In the genomic region with DNA sequence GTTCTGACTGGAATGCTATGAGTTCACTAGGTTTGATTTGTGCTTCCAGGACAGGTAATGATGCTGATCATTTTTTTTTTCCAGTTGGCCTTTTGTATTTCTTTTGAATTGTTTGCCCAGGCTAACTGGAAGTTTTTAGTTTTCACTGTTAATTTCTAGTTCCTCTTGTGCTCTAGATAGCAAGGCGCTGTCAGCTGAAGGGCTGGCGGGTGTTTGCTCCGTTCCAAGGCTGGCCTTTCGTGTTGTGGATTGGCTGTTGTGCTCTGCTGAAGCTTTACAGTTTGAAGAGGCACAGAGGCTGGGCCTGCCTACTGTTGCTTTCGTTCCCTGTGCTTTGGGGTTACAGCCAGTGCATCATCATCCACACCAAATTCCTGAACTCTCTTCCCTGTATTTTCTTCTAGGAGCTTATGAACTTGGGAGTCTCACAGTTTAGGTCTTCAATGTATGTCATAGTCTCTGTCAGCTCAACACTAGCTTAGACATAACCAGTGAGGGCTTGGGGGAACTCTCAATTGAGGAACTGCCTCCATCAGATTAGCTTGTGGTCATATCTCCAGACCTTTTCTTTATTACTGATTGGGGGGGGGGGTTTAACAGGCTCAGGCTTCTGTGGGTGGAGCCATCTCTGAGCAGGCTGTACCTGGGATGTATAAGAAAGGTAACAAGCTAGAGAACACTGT, we compare ENCODE assay signal across 27 mouse cellular contexts.
DNase-seq lines count a peak whose midpoint lies in the region; ATAC-seq and TF ChIP-seq lines count a peak whose summit lies in the region.
"Had no signal": no experiment of that assay in that cellular context is flagged by ENCODE, and none has a peak within 500 bp of the region (broad histone marks: within the 10 kb centered on the region; RNA-seq: fewer than 3 reads in every experiment).

No protein-coding gene starts in this region.

- no peak overlapping the region for H3K4me3 ChIP-seq in heart, embryonic 12.5 days
- no peak overlapping the region for H3K4me3 ChIP-seq in liver, embryonic 14.5 days (ENCODE audit: insufficient read depth in 1 of 2, low read depth in 2 of 2, low read length in 2 of 2)
- H3K4me3 ChIP-seq in liver, postnatal 0 days (ENCODE audit: low read depth, low read length), result no peak overlapping the region
- H3K4me3 ChIP-seq: embryonic facial prominence, embryonic 10.5 days; embryonic facial prominence, embryonic 12.5 days; forebrain, embryonic 13.5 days; forebrain, embryonic 15.5 days had no signal

- no peak for ATAC-seq in heart, embryonic 12.5 days (ENCODE audit: insufficient number of reproducible peaks, low FRiP score)
- ATAC-seq in liver, embryonic 14.5 days (ENCODE audit: insufficient read depth), result peak; percentile 19; the same call in 1 of the 2 replicates
- ATAC-seq in liver, postnatal 0 days, result no peak
- ATAC-seq in common myeloid progenitor, adult 5-6 weeks (replicated peaks; ENCODE audit: low read depth, poor library complexity, severe bottlenecking), result peak; percentile 62
- 0 out of 2 replicates have a peak, but pooled peaks have one; percentile 50 for ATAC-seq in megakaryocyte progenitor cell, adult 5-6 weeks (replicated peaks; ENCODE audit: poor library complexity)
- no peak for ATAC-seq in monocyte, adult 5-6 weeks (replicated peaks; ENCODE audit: insufficient number of reproducible peaks, low FRiP score, low TSS enrichment, poor library complexity, severe bottlenecking)
- ATAC-seq: activated CD4-positive, CD25-positive, alpha-beta regulatory T cell, adult 4 months; CD4-positive, CD25-positive, alpha-beta regulatory T cell, adult 4 months; forebrain, embryonic 13.5 days; forebrain, embryonic 15.5 days; forebrain, postnatal 0 days; Patski had no signal

- peak; percentile 30 for DNase-seq in heart, adult 11 months
- no peak for DNase-seq in liver, embryonic 14.5 days (ENCODE audit: low read depth in 3 of 3, low spot score in 3 of 3)
- no peak for DNase-seq in liver, postnatal 0 days
- DNase-seq in yolk sac, embryonic 10.5 days (ENCODE audit: low spot score), result no peak
- DNase-seq: adrenal gland, adult 8-10 months; adrenal gland, postnatal 14 days; B cell, adult 2 months; cerebellum, adult 11 months; cerebellum, adult 18-20 months; cerebellum, adult 8-10 months; cerebellum, adult 9-11 months; cerebellum, postnatal 14 days; cerebellum, postnatal 36 days; forebrain, postnatal 0 days had no signal

- H3K36me3 ChIP-seq in heart, embryonic 12.5 days, result no peaks in the 10 kb centered on the region
- no peaks in the 10 kb centered on the region for H3K36me3 ChIP-seq in liver, embryonic 14.5 days (replicated peaks; ENCODE audit: control insufficient read depth, insufficient read depth, low read depth)
- no peaks in the 10 kb centered on the region for H3K36me3 ChIP-seq in liver, postnatal 0 days (replicated peaks; ENCODE audit: insufficient read depth, low read length)
- H3K36me3 ChIP-seq: embryonic facial prominence, embryonic 10.5 days; embryonic facial prominence, embryonic 12.5 days; forebrain, embryonic 15.5 days; G1E had no signal

- no peak overlapping the region for H3K4me2 ChIP-seq in heart, embryonic 12.5 days
- no peak overlapping the region for H3K4me2 ChIP-seq in liver, embryonic 14.5 days (ENCODE audit: low read depth)
- no peak overlapping the region for H3K4me2 ChIP-seq in liver, postnatal 0 days (ENCODE audit: low read depth, low read length)
- H3K4me2 ChIP-seq: embryonic facial prominence, embryonic 12.5 days; forebrain, embryonic 13.5 days; forebrain, embryonic 15.5 days had no signal

- H3K4me1 ChIP-seq in heart, embryonic 12.5 days (replicated peaks), result 0 out of 2 replicates have a peak, but pooled peaks cover 3% of the 10 kb centered on the region
- H3K4me1 ChIP-seq in liver, embryonic 14.5 days (replicated peaks; ENCODE audit: control insufficient read depth in 2 of 2, insufficient read depth in 2 of 2, low read length in 1 of 2), result no peaks in the 10 kb centered on the region
- H3K4me1 ChIP-seq in liver, postnatal 0 days (ENCODE audit: insufficient read depth), result no peaks in the 10 kb centered on the region
- H3K4me1 ChIP-seq: forebrain, embryonic 13.5 days; forebrain, embryonic 15.5 days had no signal

- no peak for TF ChIP-seq CTCF in liver, embryonic 14.5 days (IDR thresholded peaks at IDR 0.05; ENCODE audit: low read depth)
- no peak for TF ChIP-seq CTCF in liver, postnatal 0 days (IDR thresholded peaks at IDR 0.05; ENCODE audit: low read depth)

- H3K27me3 ChIP-seq in heart, embryonic 12.5 days (replicated peaks), result no peaks in the 10 kb centered on the region
- no peaks in the 10 kb centered on the region for H3K27me3 ChIP-seq in liver, embryonic 14.5 days (ENCODE audit: control insufficient read depth, insufficient read depth, low read length)
- H3K27me3 ChIP-seq in liver, postnatal 0 days (ENCODE audit: insufficient read depth, low read length), result no peaks in the 10 kb centered on the region
- H3K27me3 ChIP-seq: CH12.LX; embryonic facial prominence, embryonic 12.5 days; forebrain, embryonic 13.5 days; forebrain, embryonic 15.5 days had no signal

- no peak for TF ChIP-seq EP300 in liver, embryonic 14.5 days (IDR thresholded peaks at IDR 0.05; ENCODE audit: low read depth)
- no peak for TF ChIP-seq EP300 in liver, postnatal 0 days (IDR thresholded peaks at IDR 0.05; ENCODE audit: low read depth)

- WGBS in heart, embryonic 12.5 days, result 78% methylated on average over 5 of the region's 5 CpGs
- 46% methylated on average over 5 of the region's 5 CpGs for WGBS in liver, embryonic 14.5 days (ENCODE audit: insufficient replicate concordance)
- whole genome bisulfite sequencing in liver, postnatal 0 days (ENCODE audit: insufficient replicate concordance), result 62% methylated on average over 5 of the region's 5 CpGs

- H3K9me3 ChIP-seq in heart, embryonic 12.5 days (replicated peaks), result no peaks in the 10 kb centered on the region
- H3K9me3 ChIP-seq in liver, embryonic 14.5 days (ENCODE audit: control insufficient read depth, low read length), result no peaks in the 10 kb centered on the region
- no peaks in the 10 kb centered on the region for H3K9me3 ChIP-seq in liver, postnatal 0 days (ENCODE audit: low read length)
- H3K9me3 ChIP-seq: embryonic facial prominence, embryonic 10.5 days; embryonic facial prominence, embryonic 12.5 days; forebrain, embryonic 13.5 days; forebrain, embryonic 15.5 days had no signal

- no peak overlapping the region for H3K9ac ChIP-seq in heart, embryonic 12.5 days
- H3K9ac ChIP-seq in liver, embryonic 14.5 days (replicated peaks), result no peak overlapping the region
- no peak overlapping the region for H3K9ac ChIP-seq in liver, postnatal 0 days (replicated peaks)
- H3K9ac ChIP-seq: embryonic facial prominence, embryonic 12.5 days; forebrain, embryonic 13.5 days; forebrain, embryonic 15.5 days; forebrain, postnatal 0 days had no signal

- no peak overlapping the region for H3K27ac ChIP-seq in heart, embryonic 12.5 days (ENCODE audit: poor library complexity, severe bottlenecking)
- no peak overlapping the region for H3K27ac ChIP-seq in liver, embryonic 14.5 days
- no peak overlapping the region for H3K27ac ChIP-seq in liver, postnatal 0 days (ENCODE audit: low read depth)
- H3K27ac ChIP-seq: embryonic facial prominence, embryonic 10.5 days; embryonic facial prominence, embryonic 12.5 days; forebrain, embryonic 13.5 days; forebrain, embryonic 15.5 days had no signal

Comparison
In these comparisons a context has a peak if more than half of its experiments do, and no peak if none do; other contexts are left out.
1. ATAC-seq: peak in liver, embryonic 14.5 days (single experiment), common myeloid progenitor, adult 5-6 weeks (single experiment) and megakaryocyte progenitor cell, adult 5-6 weeks (single experiment); none in heart, embryonic 12.5 days (single experiment), liver, postnatal 0 days (single experiment) and monocyte, adult 5-6 weeks (single experiment).